Mouse (Mus musculus): ENCODE measurements at regions not wholly inside any gene's neighbourhood (a gene's known extent, or its start where the extent isn't known, plus 50 kb on each side); places are given as distances from the start of the nearest gene placed in this dataset.
A peak's percentile ranks its signal among the peaks of the same experiment; 100 is the strongest.

DNA sequence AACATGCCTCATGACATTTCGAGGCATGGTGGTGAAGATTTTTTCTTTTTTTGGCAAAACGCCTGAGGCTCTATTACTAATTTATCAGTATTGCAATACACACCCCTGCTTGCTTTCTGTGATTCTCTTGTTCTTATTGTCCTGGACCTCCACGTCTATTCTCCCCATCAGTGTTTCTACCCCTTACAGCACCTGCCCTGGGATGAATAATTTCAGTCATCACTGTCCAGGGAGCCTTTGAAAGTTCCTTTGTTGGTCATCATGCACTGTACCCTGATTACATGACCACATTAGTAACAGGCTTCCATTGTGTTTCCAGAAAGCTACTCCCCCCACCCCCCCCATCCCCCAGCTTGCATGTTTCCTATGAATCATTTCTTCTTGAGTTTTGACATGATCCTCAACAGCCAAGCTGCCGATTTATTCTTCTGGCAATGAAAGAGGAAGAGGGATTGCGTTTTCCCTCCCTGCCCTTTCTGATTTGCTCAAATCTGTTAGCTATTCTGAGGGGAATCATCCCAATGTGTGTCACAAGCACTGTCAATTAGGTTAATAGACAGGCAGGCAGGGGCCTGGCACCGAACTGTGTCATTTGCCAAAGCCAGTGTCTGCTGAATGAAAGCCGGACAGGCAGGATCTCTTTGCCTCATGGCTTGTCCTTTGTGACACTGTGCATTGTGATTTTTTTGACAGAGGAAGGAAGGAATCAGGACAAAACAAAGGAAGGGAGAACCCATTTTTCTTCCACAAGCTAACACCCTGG, 493.4 kb upstream of the Nr5a2 start:
- peak; percentile 34; the same call in 1 of the 2 replicates for ATAC-seq (ENCODE audit: low TSS enrichment)

DNA sequence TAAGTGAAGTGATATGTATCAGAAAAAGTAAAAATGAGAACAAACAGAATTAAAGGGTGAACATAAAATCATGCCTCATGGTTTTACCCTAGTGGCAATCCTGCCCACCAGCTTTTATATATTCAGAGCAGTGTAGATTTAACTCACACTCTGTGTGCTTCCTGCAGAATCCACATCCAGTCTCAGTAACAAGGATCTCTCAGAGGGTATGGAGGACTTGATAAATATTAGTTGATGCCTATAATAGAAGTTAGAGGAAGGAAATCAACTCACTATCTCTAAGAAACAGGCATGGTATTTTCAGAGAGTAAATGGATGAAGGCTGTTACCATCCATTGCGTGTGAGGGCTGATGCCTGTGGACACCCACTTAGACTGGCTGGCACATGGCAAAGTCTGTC, 492.5 kb upstream of the Nr5a2 start:
- ATAC-seq (ENCODE audit: low TSS enrichment) = no peak

DNA sequence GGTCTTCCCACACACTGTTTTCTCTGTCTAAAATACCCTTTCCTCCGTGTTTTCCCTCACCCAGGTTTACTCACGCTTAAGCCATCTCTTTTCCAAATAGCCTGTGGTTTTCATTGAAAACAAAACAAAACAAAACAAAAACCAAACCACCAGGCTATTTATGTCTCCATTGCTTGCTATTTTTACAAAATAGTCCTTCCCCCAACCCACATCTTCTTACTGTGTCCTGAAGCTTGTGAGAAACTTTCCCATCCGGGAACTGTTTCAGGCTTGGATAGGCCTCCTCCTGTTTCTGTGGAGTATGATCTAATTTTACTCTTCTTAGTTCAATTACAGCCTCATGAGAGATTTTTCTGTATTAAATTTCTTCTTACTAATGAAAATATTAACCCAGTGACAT, 486.2 kb upstream of the Nr5a2 start:
- no peak for ATAC-seq (ENCODE audit: low TSS enrichment)

DNA sequence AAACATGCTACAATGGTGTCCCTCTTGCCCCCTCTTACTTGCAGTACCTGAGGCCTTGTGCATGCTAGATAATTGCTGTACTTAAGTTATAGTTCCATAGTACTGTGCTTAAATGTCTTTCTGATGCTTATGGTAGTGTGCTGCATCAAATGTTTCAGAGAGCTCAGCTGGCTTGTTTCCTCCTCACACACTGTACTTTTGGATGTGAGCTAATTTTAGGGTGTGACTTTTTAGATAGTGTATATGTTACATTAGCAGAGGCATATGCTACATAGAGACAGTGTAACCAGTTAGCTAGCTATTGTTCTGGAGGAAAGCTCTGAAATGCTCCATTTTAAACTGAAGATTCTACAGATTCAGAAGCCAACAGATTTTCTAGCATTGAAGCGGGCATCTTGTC, 467.9 kb upstream of the Nr5a2 start:
- peak; percentile 97 for ATAC-seq (ENCODE audit: low TSS enrichment)

DNA sequence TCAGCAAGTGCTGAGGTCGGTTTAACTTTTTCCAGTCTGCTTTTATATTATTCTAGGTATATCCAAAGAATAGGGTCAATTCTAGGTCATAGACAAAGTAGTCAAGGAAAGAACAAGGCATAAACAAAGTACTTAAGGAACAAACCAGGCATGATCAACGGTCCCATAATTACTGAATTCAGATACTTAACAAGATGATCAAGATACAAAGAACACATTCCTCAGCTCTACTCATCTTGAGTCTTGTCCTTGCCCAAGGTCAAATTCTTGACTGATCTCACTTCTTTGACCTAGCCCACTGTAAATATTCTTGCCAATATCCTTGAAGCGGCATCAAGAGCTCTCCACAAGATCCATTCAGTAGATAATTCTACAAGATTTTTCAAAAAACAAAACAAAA, 458.1 kb upstream of the Nr5a2 start:
- ATAC-seq (ENCODE audit: low TSS enrichment) = no peak

DNA sequence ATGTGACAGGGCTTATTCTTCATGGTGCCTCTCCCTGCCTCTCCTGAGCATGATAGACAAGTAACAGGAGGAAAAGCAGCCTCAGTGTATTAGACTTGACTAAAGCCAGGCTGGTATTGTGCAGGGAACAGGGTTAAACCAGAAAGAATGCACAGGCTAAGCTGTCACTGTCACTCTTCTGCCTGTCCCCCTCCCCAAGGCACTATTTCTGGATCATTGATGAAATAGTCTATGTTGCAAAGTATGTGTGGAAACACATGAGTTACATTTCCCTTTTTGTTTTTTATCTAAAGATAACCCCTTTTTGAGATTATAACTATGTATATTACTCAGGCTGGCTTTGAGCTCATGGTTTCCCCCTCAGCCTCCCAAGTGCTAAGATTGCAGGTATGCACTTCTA, 436.5 kb upstream of the Nr5a2 start:
- ATAC-seq (ENCODE audit: low TSS enrichment) = no peak

DNA sequence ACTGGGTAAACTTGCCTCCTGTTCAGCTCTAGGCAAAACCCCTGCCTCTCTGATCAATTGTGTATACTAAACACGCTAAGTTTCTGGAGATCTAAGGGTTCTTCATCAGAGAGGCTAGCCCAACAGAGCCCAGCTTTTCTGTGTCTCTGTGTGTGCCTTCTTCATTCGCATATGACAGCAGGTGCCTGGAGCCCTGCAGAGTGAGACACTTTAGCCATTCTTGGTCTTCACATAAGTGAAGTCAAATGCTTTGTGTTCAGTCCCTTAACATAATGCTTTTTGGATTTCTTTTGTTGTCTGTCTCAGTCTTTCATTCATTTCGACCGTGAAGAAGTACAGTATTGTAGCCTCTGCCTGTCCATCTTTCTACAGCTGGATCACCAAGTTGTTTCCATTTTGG, 427.3 kb upstream of the Nr5a2 start:
- ATAC-seq (ENCODE audit: low TSS enrichment) = no peak

DNA sequence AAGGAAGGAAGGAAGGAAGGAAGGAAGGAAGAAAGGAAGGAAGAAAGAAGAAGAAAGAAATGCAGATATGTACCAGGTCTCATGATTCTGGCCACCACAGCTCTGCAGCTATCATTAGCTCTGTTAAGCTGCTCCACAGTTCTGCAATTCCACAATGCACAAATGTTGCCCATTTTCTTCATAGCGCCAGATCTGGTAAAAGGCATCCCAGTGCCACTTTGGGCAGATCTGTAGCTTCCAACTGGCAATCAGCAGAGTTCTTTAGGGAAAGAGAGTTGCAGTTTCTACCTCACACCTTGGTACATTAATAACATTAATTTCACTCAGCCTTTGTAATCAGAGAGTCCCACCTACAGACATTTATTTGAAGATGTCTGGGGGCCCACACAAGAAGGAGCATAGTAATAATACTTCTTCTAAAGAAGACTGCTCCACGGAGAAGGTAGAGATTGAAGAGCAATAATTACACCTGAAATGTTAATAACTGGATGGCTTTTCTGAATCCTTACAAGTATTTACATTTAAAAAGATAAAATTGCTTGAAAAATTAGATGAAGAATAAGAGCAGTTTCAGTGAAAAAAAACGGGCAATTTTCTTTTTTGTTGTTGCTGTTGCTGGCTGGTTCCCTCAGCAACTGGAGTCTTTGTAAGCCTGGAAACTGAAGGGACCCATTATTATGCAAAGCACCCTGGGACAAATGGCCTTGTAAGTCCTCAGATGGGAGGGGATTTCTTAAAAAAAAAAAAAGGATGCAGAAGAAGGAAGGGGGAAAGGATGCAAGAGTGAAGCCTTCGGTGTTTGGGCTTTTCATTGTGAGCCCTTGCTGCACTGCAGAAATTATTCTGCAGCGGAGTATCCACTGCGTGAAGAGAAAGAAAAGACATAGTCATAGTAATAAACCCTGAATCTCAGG, 418.1 kb upstream of the Nr5a2 start:
- peak; percentile 59 for ATAC-seq (ENCODE audit: low TSS enrichment)

DNA sequence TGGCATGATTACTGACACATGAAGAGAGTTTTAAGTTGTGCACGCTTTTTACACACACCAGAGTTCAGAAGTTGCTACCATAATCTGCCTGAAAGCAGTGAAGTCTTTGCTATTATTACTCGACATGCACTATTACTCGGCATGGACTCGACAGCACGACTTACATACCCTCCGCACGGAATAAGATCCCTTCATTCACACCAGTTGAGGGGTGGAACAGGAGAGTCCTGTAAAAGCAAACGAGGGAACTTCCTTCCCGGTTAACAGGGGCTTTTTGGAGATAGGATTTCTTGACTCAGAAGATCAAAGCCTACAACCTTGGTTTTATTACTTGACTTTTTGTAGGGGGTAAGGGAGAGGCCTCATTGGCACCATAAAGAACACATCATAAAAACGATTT, 416.4 kb upstream of the Nr5a2 start:
- ATAC-seq (ENCODE audit: low TSS enrichment) = no peak

DNA sequence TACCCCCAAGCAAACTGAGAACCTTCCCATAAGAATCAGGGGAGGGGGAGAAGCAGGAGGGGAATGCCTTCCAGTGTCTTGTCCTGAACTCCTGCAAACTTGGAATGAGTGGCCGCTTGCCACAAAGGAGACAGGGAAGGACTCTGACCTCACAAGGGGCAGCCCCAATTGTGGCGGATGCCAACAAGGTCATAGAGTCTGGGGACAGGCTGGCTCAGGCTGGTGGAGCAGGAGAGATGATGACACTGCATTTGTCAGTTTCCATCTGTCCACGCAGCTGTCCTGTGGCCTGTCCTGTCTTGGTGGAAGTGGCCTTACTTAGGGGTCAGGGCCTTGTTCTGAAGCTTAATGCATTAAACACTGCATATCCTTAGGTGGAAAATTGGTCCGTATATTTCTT, 414.4 kb upstream of the Nr5a2 start:
- ATAC-seq (ENCODE audit: low TSS enrichment) = no peak

DNA sequence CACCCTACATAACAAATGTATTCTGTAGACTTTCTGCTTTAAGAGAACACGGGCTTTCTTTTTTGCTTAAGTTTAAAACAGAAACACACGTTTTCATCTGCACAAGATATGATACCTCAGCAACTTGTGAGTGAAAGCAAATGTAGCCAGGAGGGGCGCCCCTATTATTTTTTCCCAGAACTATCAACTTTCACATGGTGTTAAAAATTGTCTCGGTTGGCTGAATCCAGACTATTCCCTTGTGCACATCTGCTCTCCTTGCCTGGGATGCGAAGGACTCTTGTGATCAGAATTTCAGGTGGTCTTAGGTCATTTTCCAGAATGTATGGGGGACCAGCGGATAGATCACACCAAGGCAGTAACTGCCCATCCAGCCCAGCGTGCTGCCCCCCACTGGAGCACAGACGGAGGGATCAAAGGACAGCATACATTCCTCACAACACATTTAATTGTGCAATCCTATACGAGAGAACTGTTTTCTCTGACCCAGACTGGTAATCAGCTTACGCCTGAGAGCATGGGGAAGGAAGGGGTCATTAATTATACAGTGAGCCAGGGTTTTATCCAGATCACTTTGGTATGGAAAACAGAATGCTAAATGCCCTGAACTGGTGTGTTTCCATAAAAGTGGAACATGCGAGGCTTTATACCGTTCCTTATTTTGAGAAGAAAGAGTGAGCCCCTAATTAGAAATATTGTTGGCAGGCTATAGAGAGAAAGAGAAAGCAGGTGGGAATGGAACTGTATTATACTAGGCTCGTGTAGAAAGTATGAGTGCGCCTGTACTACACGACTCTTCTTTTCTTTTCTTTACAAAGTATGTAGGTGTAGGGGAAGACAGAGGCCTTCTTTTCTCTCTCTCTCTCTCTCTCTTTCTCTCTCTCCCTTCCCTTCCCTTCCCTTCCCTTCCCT, 413.5 kb upstream of the Nr5a2 start:
- ATAC-seq (ENCODE audit: low TSS enrichment) = no peak

DNA sequence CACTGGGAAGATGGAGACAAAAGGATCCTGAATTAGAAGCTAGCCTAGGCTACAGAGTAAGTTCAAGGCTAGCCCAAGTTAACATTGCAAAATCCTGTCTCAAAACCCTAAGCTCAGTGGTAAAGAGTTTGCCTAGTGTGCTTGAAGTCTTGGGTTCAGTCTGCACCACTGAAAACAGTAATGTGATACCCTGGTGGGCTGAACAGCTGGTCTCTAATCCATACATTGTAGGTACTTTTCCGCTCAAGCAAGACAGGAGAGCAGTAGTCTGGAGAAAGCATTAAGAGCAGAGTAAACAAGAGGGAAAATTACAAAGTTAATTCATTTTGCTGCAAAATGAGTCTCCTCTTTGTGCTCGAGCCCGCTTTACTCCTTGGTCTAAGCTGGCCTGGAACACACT, 412.0 kb upstream of the Nr5a2 start:
- ATAC-seq (ENCODE audit: low TSS enrichment) = no peak

DNA sequence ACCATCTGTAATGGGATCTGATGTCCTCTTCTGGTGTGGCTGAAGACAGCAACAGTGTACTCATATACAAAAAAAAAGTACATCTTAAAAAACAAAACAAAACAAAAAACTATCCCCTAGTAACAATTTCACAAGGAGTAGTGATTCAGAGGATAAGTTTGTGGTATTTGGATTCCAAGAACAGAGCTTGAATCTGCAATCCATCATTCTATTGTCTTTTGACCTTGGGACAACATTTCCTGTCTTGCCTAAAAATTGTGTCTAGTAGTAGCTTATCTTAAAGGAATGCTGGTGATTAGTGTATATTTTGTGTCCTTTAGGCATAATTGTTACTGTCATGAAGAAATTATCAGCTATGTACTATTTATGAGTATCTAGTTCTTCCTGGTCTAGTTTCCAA, 404.1 kb upstream of the Nr5a2 start:
- ATAC-seq (ENCODE audit: low TSS enrichment) = no peak

DNA sequence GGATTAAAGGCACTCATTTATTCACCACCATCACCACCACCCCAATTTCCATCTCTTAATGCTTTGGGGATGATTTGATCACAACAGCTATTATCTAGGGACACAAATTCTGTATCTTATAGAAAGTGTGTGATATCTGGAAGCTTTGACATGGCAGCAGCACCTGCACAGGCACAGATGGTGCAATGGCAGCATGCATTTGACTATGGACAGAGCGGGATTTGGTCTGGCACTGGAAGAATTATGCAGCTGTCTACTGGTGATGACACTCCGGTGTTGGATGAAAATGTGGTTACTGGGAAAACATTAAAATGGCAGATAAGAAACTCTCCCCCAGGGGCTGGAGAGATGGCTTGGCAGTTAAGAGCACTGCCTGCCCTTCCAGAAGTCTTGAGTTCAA, 403.7 kb upstream of the Nr5a2 start:
- ATAC-seq (ENCODE audit: low TSS enrichment) = peak; percentile 36; the same call in 1 of the 2 replicates

DNA sequence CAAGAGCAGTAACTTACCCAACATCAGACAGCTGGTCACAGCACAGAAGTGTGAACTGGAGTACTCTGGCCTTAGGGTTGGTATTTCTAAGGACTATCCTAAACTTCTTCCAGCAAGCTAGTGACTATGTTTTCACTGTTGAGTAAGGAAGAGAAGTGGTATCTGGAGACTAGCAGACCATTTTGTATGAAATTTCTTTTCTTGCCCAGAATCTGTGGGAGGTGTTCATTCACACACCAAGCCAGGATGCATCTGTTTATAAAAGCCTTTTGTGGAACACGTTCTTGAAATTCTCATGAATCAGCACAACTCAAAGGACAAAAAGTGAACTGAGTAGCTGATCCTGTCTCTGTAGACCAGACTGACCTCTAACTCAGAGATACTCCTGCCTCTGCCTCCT, 403.3 kb upstream of the Nr5a2 start:
- ATAC-seq (ENCODE audit: low TSS enrichment) = peak; percentile 99

DNA sequence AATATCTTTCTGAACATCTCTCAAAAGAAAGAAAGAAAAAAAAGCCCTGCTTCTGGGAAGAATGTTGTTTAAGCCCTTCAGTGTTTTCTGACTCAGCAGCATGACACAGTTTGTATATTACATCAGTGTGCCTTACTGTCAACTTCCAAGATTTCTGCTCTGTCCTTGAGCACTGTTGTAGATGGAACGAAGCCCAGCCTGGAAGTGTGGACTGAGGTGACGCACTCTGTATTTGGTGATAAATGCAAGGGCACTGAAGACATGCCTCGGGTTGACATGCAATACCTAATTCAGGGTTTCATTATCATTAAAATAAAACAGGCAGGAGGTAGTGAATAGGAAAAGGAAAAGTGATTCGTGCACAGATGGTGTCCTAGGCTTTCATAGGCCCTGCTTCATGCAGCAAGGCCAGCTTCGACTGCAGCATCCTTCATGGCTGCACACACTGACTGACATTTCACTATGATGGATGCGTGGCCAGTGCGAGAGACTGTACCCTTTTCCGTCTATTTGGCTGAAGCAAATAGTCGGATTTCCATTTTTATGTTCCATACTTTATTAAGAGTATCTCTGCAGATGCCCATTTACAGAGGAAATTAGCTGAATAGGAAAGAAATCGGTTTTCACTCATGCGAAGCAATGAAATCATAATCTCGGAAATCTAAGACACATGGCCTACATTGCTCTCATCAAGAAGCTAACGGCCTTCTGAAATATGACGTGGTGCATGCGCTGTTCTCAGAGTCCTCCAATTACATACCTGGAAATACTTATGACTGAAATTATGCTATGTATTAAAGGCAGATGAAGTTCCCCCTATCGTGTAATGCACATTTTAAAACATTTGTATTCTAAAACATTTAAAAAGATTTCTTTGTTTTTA, 400.7 kb upstream of the Nr5a2 start:
- no peak; the same call in 1 of the 2 replicates for ATAC-seq (ENCODE audit: low TSS enrichment)

DNA sequence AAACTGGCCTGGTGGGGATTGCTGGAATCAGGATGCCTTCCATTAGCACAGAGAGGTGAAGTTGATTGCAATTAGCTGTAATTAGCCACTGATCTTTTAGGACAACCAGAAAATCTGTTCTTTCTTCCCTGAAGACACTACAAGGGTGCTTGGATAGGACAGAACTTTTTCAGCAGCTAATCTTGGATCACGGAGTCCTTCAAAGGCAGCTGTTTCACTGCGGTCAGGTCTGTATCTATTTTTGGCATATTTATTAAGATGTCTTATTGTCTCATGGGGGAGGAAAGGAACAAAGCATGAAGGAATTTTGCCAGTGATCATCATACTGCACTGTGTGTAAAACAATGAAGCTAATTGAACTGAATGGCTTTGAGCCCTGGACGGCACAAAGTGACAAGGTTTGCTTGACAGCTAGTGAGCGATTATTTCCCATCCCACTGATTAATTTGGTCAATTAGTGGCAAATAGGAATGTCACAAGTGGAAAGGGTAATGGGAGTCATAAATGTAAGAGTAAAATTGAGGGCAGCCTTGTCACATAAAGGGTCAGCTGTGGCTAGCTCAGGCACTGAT, 395.8 kb upstream of the Nr5a2 start:
- ATAC-seq (ENCODE audit: low TSS enrichment) = no peak

DNA sequence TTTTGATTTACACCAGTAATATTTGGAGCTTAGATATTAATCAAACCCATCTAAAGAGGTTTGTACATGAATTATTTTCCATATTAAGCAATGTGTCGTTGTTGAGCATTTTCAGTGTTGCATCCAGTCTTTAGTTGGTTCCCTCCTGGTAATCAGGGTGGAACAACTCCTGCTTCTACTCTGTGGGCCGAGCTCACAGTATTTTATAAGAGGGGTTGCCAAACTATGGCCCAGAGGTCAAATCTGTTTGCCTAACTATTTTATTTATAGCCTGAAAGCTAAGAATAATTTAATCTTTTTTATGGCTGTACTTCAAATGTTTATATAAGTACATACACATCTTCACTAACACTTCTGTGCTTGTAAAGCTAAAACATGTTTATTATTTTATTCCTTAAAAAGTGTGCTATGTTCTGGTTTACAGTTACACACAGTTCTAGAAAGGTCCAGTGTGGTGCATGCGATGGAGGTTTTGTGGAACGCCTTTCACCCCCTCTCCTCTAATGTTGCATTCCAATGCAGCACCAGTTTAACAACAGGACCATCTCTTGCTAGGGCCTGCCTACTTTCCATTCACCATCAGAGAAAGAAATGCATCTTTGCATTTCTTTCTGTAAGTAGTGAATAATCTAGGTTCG, 392.3 kb upstream of the Nr5a2 start:
- no peak for ATAC-seq (ENCODE audit: low TSS enrichment)

DNA sequence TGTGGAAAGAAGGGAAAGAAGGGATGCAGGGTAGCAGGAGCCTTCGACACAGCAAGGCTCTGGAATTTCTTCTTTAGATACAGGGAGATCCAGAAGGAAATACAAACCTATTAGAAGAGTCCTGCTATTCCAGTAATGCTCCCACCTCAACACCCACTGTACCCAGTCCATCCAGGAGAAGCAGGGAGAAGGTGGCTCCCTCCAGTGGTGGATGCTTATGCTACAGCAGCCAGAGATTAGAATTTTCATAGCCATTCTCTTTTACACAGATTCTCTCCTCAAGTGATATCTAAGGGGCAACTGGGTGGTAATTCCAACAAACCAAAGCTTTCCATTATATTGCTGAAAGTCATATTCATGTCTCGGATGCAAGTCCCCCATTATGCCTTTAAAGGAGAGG, 373.9 kb upstream of the Nr5a2 start:
- ATAC-seq (ENCODE audit: low TSS enrichment) = no peak

DNA sequence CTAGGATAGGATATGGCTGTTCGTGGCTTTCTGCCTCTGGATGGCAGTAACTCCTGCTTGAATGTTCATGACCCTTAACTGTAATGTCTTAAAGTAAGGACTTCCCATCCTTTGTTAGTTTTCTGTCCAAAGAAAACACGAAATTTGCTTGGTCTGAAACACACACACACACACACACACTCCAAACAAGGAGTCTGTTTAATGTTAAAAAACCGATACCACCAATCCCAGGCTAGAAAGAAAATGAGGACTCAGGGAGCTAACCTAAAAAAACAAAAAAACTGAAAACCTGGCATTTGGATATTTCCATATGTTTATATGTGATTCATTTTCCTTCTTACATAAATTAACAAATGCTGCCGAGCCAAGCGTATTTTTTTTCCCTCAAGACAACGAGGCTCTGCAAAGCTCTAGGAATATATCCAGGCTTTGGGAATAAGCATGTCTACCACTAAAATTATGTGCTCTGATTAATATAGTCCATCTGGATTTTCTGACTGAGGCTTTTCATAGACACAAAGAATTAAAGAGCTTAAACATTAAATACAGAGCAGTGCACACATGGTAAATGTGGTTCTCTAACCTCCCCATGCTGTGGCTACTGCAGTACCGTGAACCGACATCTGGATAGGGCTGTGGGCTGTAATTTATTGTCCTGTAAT, 372.0 kb upstream of the Nr5a2 start:
- ATAC-seq (ENCODE audit: low TSS enrichment) = peak; percentile 87

All from frontal cortex, adult (tissue).